Mouse (Mus musculus) limb, embryonic 10.5 days (tissue): ENCODE data around the gene Hccs. TPM values are rescaled to one million over a fixed set of nuclear protein-coding genes. Genes with fewer than 3 reads are reported as not detected.
A peak's percentile ranks its signal among the peaks of the same experiment; 100 is the strongest.
"Not testable (repeated sequence)": the region's sequence is repeated elsewhere in the genome, so short reads cannot be mapped to it uniquely, and the experiment has no call there.

Experiments
- DNase-seq: peaks from one replicate; pipeline ENCODE4 v3.0.0-alpha.2; 2017; ENCODE audit warnings: low spot score
- H3K27ac ChIP-seq: fragments of 300-500 bp; sonication (generic); 2 replicates; pipeline ENCODE4 v1.5.1; 2016; ENCODE audit warnings: mild to moderate bottlenecking
- H3K27me3 ChIP-seq: fragments of 300-500 bp; sonication (generic); 2 replicates; pipeline ENCODE4 v1.6.1; 2016; ENCODE audit warnings: low read depth, mild to moderate bottlenecking; ENCODE audit not compliant: poor library complexity, severe bottlenecking
- H3K36me3 ChIP-seq: fragments of 300-500 bp; sonication (generic); 2 replicates; pipeline ENCODE4 v1.6.1; 2016; ENCODE audit warnings: mild to moderate bottlenecking, moderate library complexity
- H3K4me1 ChIP-seq: fragments of 300-500 bp; sonication (generic); 2 replicates; pipeline ENCODE4 v1.6.1; 2016
- H3K4me3 ChIP-seq: fragments of 300-500 bp; sonication (generic); 2 replicates; pipeline ENCODE4 v1.5.1; 2016; ENCODE audit warnings: mild to moderate bottlenecking, moderate library complexity
- H3K9me3 ChIP-seq: fragments of 300-500 bp; sonication (generic); replicated peaks from 2 replicates; pipeline ENCODE4 v1.6.1; 2016; ENCODE audit warnings: mild to moderate bottlenecking
- WGBS: fragments of 180-500 bp; shearing (Covaris S2); methylation state at CpG from one replicate; pipeline ENCODE4 v1.1.7; 2016; 5-methylcytosine and 5-hydroxymethylcytosine counted together
- polyA plus RNA-seq: library from polyadenylated mRNA; unstranded; fragments of >200 nt; fragmentation: Nextera tagmentation; extraction: Ambion mirVana; gene quantifications from 2 replicates; pipeline ENCODE4 v1.2.1, GENCODE M21; 2016

Gene Hccs
- 36.3 and 39.1 TPM in 2 replicates for polyA plus RNA-seq

GRCm38 (mm10) chrX:169319945-169320667 lies at the start of gene Hccs:
TSS of gene Hccs (minus strand) at chrX:169320372.
- Histone ChIP-seq H3K9me3 (no peaks in the 10 kb centered on the region), H3K4me3 (peak within 1 kb of the TSS; percentile 63), H3K27me3 (peaks cover 78% of the 10 kb centered on the region), H3K36me3 (peaks cover 10% of the 10 kb centered on the region; the same call in 1 of the 2 replicates), H3K4me1 (0 out of 2 replicates have a peak, but pooled peaks cover 5% of the 10 kb centered on the region), H3K27ac (peak within 1 kb of the TSS; percentile 89)
- peak; percentile 84 for DNase-seq
- WGBS: 16% methylated on average over 86 of the region's 97 CpGs

DNA sequence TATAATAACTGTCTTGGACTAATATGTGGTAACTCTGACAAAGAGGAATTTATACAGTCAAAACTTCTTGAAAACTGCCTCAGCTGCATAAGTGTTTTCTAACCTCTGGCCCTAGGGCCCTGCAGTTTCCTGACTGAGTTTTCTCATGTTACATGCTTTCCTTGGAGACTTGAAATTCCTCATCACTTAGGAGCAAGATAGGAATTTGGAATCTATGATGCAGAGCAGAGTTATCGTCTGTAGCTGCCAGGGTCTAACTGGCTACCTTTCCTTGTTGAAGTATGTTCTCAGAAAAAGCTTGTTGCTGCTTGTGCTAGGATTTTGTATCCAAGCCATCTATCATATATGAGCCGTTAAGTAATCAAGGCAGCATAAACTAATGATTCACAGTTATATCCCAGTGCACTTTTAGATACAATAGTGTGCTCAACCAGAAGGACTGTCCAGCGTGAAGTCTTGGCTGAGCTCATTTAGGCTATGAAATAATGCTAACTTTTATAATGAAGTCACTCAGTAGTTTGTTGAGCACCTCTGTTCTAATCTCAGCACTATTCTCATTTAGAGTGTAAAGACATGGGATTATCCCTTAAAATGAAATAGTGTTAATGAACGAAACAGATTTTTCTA lies 37.1 kb upstream of the Hccs start:
- no peak overlapping the region for H3K4me3 ChIP-seq
- 81% methylated on average over 4 of the region's 4 CpGs for WGBS
- H3K4me1 ChIP-seq: no peaks in the 10 kb centered on the region
- H3K27ac ChIP-seq: no peak overlapping the region
- no peak for DNase-seq
- H3K36me3 ChIP-seq: no peaks in the 10 kb centered on the region
- no peaks in the 10 kb centered on the region for H3K9me3 ChIP-seq
- H3K27me3 ChIP-seq: peaks cover 72% of the 10 kb centered on the region

DNA sequence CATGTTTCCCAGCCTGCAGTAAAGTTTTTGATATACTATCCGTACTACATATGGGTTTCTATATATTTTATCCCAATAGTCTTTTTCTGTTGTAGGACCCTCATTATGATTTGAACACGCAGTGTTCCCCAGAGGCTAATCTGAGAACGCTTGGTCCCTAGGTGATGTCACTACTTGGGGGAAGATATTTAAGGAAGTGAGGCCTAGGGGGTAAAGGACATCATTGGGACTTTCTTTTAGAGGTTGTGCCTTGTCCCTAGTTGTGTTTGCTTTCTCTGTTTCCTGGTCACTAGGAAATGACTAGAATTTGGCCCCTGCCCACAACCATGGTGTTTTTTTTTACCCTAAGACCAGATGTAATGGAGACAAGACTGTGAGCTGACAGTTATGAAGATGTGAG lies 18.0 kb upstream of the Hccs start:
- Histone ChIP-seq H3K4me3 (no peak overlapping the region), H3K27ac (no peak overlapping the region), H3K27me3 (peaks cover 38% of the 10 kb centered on the region), H3K4me1 (no peaks in the 10 kb centered on the region), H3K36me3 (no peaks in the 10 kb centered on the region), H3K9me3 (no peaks in the 10 kb centered on the region)
- WGBS: 92% methylated on average over 3 of the region's 3 CpGs
- no peak for DNase-seq

DNA sequence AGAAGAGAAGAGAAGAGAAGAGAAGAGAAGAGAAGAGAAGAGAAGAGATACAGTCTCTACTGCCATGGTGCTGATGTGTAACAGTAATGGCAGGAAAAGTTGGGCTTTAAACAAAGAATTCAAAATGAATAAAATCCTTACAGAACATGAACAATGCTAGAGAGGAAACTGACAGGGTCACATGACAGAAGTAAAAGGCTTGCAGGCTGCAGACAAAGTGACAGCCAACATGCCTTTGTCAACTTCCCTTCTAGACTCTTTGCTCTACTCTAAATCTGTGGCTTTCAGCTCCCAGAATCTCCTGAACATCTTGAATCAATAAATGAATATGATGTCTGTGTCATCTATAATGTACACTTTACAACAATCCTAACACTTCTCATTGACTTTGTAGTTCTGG lies 17.4 kb upstream of the Hccs start:
- H3K9me3 ChIP-seq: no peaks in the 10 kb centered on the region
- no peak overlapping the region for H3K4me3 ChIP-seq
- peaks cover 41% of the 10 kb centered on the region for H3K27me3 ChIP-seq
- no peaks in the 10 kb centered on the region for H3K4me1 ChIP-seq
- no peak overlapping the region for H3K27ac ChIP-seq
- no peaks in the 10 kb centered on the region for H3K36me3 ChIP-seq
- no peak for DNase-seq

DNA sequence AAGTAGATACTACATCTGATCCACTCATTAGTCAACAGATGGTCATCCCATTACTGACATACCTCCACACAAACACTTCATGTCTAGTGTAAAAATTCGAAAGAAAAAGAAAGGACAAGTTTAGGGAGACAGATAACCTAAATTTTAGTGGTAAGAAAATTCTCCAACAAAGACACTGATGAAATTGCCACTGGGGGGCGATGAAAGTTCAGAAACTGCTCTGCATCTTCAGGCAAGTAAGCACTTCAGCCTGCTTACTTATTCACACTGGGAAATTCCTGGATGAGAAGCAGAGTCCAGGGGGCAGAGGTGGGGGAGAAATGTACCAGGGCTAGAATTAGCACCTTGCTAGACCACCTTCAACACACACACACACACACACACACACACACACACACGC lies 12.1 kb upstream of the Hccs start:
- peak; percentile 31 for DNase-seq
- H3K4me1 ChIP-seq: no peaks in the 10 kb centered on the region
- H3K27me3 ChIP-seq: peaks cover 61% of the 10 kb centered on the region
- 44% methylated on average over 3 of the region's 3 CpGs for whole genome bisulfite sequencing
- no peaks in the 10 kb centered on the region for H3K9me3 ChIP-seq
- H3K4me3 ChIP-seq: no peak overlapping the region
- no peak overlapping the region for H3K27ac ChIP-seq
- no peaks in the 10 kb centered on the region for H3K36me3 ChIP-seq

DNA sequence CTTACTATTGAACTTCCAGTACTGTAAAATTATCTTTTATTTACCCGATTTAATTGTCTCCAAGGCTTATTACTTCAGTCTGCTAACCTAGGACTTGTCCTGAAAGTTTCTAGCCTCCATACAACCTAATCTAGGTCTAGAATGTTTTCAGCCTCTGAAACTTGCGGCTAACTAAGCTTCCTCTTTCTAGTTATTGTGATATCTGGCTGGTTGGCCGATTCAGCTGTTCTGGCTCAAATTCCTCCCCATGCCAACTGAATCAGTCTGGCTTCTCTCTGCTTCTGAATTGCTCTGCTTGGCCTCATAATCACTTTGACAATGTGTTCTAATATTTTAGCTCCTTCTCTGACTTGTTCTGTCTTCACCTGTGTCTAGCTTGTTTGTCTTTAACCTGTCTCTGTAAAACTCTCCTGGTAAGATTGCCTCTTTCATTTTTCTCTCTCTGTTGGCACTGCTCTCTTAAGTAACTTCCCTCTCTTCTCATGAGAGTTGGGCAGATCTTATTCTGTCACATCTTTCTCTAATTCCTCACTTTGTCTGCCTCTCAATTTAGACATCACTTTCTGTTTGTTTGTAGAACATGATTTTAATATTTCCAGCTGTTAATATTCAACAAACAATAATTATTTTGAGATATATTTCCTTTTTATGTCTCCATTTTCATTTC lies 5.9 kb upstream of the Hccs start:
- 97% methylated on average over 3 of the region's 3 CpGs for WGBS
- H3K27me3 ChIP-seq: peaks cover 45% of the 10 kb centered on the region

DNA sequence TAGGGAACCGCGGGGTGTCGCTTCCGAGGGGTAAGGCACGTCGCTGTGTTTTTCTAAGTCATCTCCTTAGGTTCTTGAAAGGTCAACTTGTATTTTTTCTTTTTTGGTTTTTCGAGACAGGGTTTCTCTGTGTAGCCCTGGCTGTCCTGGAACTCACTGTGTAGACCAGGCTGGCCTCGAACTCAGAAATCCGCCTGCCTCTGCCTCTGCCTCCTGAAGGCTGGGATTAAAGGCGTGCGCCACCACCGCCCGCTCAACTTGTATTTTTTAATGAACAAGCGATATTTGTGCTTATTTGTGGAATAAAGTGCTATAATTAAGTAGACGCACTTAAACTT lies 465 bp upstream of the Hccs start:
- H3K36me3 ChIP-seq, H3K9me3 ChIP-seq, DNase-seq, H3K4me1 ChIP-seq: not testable (repeated sequence)
- H3K27ac ChIP-seq: peak overlapping the region; percentile 89; the same call in 1 of the 2 replicates
- WGBS: 27% methylated on average over 15 of the region's 15 CpGs
- H3K27me3 ChIP-seq: peaks cover 76% of the 10 kb centered on the region
- H3K4me3 ChIP-seq: peak overlapping the region; percentile 63

More for the DNA sequence above, 5.9 kb upstream of the Hccs start:
- Histone ChIP-seq H3K9me3 (no peaks in the 10 kb centered on the region), H3K36me3 (no peaks in the 10 kb centered on the region), H3K4me3 (no peak overlapping the region), H3K4me1 (no peaks in the 10 kb centered on the region), H3K27ac (no peak overlapping the region)
- no peak for DNase-seq

GRCm38 (mm10) chrX:169319066-169319760 lies 959 bp downstream of the Hccs start:
- WGBS: 66% methylated on average over 12 of the region's 12 CpGs
- H3K4me1 ChIP-seq: 0 out of 2 replicates have a peak, but pooled peaks cover 5% of the 10 kb centered on the region
- H3K4me3 ChIP-seq: peak overlapping the region; percentile 63
- no peaks in the 10 kb centered on the region for H3K9me3 ChIP-seq
- H3K27me3 ChIP-seq: peaks cover 81% of the 10 kb centered on the region
- peaks cover 13% of the 10 kb centered on the region; the same call in 1 of the 2 replicates for H3K36me3 ChIP-seq
- peak overlapping the region; percentile 89 for H3K27ac ChIP-seq
- no peak for DNase-seq

DNA sequence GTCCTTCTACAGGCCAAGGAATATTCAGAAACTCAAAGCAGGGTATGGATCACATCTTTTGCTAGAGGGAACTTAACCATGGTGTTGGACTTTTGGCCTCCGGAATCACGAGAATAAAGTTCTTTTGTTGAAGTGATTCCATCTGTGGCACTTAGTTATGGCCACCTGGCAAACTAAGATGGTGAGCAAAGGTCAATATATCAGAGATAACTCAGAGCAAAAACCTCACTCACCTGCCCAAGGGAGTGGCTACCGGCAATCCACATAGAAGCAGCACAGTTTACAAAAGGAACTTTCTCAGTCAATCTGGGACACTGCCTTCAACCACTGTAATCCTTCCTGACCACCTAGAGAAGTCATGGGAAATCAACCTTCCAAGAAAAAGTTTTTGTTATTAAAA lies 11.6 kb downstream of the Hccs start:
- H3K27me3 ChIP-seq: peaks cover 48% of the 10 kb centered on the region
- 92% methylated on average over 3 of the region's 3 CpGs for WGBS

GRCm38 (mm10) chrX:169303945-169304344 lies 16.2 kb downstream of the Hccs start:
- WGBS: 45% methylated on average over 3 of the region's 3 CpGs
- peak; percentile 32 for DNase-seq

More for the DNA sequence above, 11.6 kb downstream of the Hccs start:
- Histone ChIP-seq H3K36me3 (peaks cover 20% of the 10 kb centered on the region), H3K4me3 (no peak overlapping the region), H3K27ac (no peak overlapping the region), H3K4me1 (no peaks in the 10 kb centered on the region), H3K9me3 (no peaks in the 10 kb centered on the region)
- DNase-seq: no peak

DNA sequence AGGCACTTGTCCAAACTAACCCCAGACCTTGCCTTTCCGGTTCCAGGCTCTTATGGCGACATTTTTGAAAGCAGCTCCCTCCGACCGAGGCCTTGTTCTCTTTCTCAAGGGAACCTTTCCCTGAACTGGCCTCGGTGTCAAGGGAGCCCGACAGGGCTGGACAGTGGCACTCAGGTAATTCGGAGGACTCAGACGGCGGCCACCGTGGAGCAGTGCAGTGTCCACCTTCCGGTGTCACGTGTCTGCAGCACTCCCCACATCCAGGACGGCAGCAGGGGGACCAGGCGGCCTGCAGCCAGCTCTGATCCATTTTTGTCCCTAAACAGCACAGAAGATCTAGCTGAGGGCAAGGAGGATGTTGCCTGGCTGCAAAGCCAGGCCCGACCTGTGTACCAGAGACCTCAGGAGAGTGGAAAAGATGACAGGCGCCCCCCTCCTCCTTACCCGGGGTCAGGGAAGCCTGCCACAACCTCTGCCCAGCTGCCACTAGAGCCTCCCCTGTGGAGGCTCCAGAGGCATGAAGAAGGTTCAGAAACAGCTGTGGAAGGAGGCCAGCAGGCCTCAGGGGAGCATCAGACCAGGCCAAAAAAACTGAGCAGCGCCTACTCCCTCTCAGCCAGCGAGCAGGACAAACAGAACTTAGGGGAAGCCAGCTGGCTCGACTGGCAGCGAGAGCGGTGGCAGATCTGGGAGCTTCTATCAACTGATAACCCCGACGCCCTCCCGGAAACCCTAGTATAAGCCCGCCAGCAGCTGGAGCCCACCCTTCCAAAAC lies 17.7 kb downstream of the Hccs start:
- no peak overlapping the region for H3K4me3 ChIP-seq
- H3K27me3 ChIP-seq: peaks cover 37% of the 10 kb centered on the region
- H3K4me1 ChIP-seq: no peaks in the 10 kb centered on the region
- no peak overlapping the region for H3K27ac ChIP-seq
- WGBS: 69% methylated on average over 26 of the region's 26 CpGs
- DNase-seq: no peak
- H3K36me3 ChIP-seq: no peaks in the 10 kb centered on the region
- no peaks in the 10 kb centered on the region for H3K9me3 ChIP-seq

More at GRCm38 (mm10) chrX:169303945-169304344, 16.2 kb downstream of the Hccs start:
- Histone ChIP-seq H3K36me3 (no peaks in the 10 kb centered on the region), H3K4me1 (no peaks in the 10 kb centered on the region), H3K27me3 (peaks cover 45% of the 10 kb centered on the region), H3K4me3 (no peak overlapping the region), H3K9me3 (no peaks in the 10 kb centered on the region), H3K27ac (no peak overlapping the region)

- Histone ChIP-seq H3K9me3 (no peaks in the 10 kb centered on the region), H3K4me3 (no peak overlapping the region), H3K4me1 (no peaks in the 10 kb centered on the region), H3K27me3 (peaks cover 54% of the 10 kb centered on the region), H3K27ac (no peak overlapping the region), H3K36me3 (no peaks in the 10 kb centered on the region)
- no peak for DNase-seq
- WGBS: 91% methylated on average over 4 of the region's 4 CpGs
Measured at GRCm38 (mm10) chrX:169299579-169299978, 20.6 kb downstream of the Hccs start.
